Mouse (Mus musculus): ENCODE data around the gene Xpc.
A peak's percentile ranks its signal among the peaks of the same experiment; 100 is the strongest.

The Xpc gene

GRCm38 (mm10) chr6:91515545-91516449 is at the start of gene Xpc, which contains the start of gene Lsm3:
Gene Xpc (minus strand): TSS chr6:91515888.
Gene Lsm3 (plus strand): TSS chr6:91515928.
- peak; percentile 98 for DNase-seq

GRCm38 (mm10) chr6:91563031-91563430 is 47.3 kb upstream of the Xpc start:
- no peak for DNase-seq

- no peak for DNase-seq
Observed at GRCm38 (mm10) chr6:91560186-91560585, 44.5 kb upstream of the Xpc start.

- no peak for DNase-seq
Observed at GRCm38 (mm10) chr6:91559371-91559770, 43.7 kb upstream of the Xpc start.

- DNase-seq: no peak
Observed at GRCm38 (mm10) chr6:91558565-91558964, 42.9 kb upstream of the Xpc start.

GRCm38 (mm10) chr6:91552693-91553092 is 37.0 kb upstream of the Xpc start:
- no peak for DNase-seq

- no peak for DNase-seq
Observed at GRCm38 (mm10) chr6:91551671-91552070, 36.0 kb upstream of the Xpc start.

- DNase-seq: no peak
Observed at GRCm38 (mm10) chr6:91549621-91550020, 33.9 kb upstream of the Xpc start.

- DNase-seq: no peak
Observed at GRCm38 (mm10) chr6:91547313-91547712, 31.6 kb upstream of the Xpc start.

GRCm38 (mm10) chr6:91546241-91546884 is 30.7 kb upstream of the Xpc start:
- no peak for DNase-seq

- DNase-seq: no peak
Observed at GRCm38 (mm10) chr6:91543056-91543455, 27.4 kb upstream of the Xpc start.

GRCm38 (mm10) chr6:91541276-91541675 is 25.6 kb upstream of the Xpc start:
- no peak for DNase-seq

GRCm38 (mm10) chr6:91536047-91536765 is 20.5 kb upstream of the Xpc start:
- no peak for DNase-seq

- DNase-seq: no peak
Observed at GRCm38 (mm10) chr6:91535231-91535630, 19.5 kb upstream of the Xpc start.

- DNase-seq: no peak
Observed at GRCm38 (mm10) chr6:91534268-91534667, 18.6 kb upstream of the Xpc start.

- DNase-seq: no peak
Observed at GRCm38 (mm10) chr6:91533771-91534170, 18.1 kb upstream of the Xpc start.

GRCm38 (mm10) chr6:91533359-91533758 is 17.7 kb upstream of the Xpc start:
- no peak for DNase-seq

GRCm38 (mm10) chr6:91532661-91533060 is 17.0 kb upstream of the Xpc start:
- DNase-seq: no peak

GRCm38 (mm10) chr6:91531276-91531675 is 15.6 kb upstream of the Xpc start:
- DNase-seq: no peak

GRCm38 (mm10) chr6:91530673-91531072 is 15.0 kb upstream of the Xpc start:
- DNase-seq: no peak

GRCm38 (mm10) chr6:91528265-91528664 is 12.6 kb upstream of the Xpc start:
- DNase-seq: no peak

GRCm38 (mm10) chr6:91527227-91527860 is 11.7 kb upstream of the Xpc start:
- no peak for DNase-seq

GRCm38 (mm10) chr6:91525544-91525943 is 9.9 kb upstream of the Xpc start:
- DNase-seq: no peak
